Mouse (Mus musculus): ENCODE results near the gene Plcl1. TPM values are rescaled to one million over a fixed set of nuclear protein-coding genes. Genes with fewer than 3 reads are reported as not detected.

Gene Plcl1
- total and polyA plus RNA-seq, 3 experiments: not detected

GRCm38 (mm10) chr1:55446876-55447275, 41.2 kb downstream of the Plcl1 start:
- no peaks in the 10 kb centered on the region for H3K36me3 ChIP-seq (ENCODE audit: control insufficient read depth in 1 of 2, insufficient read depth in 2 of 2, low read length in 2 of 2)
- H3K9me3 ChIP-seq (replicated peaks; ENCODE audit: insufficient read depth, low read length): no peaks in the 10 kb centered on the region
- H3K9ac ChIP-seq (ENCODE audit: control insufficient read depth, low read depth, low read length, poor library complexity, severe bottlenecking): no peak overlapping the region
- no peaks in the 10 kb centered on the region for H3K79me2 ChIP-seq (ENCODE audit: control insufficient read depth, insufficient read depth, low read length, poor library complexity)
- H3K27ac ChIP-seq (ENCODE audit: control insufficient read depth, low read depth, low read length): no peak overlapping the region
- H3K4me3 ChIP-seq (ENCODE audit: control insufficient read depth in 1 of 2, insufficient read depth in 1 of 2, low read depth in 2 of 2, low read length in 2 of 2): no peak overlapping the region
- DNase-seq (ENCODE audit: low read depth, low spot score): no peak
- no peaks in the 10 kb centered on the region; a peak in 1 of 4 replicates for H3K27me3 ChIP-seq (ENCODE audit: control insufficient read depth in 1 of 2, insufficient read depth in 2 of 2, low read length in 2 of 2)
- no peak for TF ChIP-seq RAD21 (IDR thresholded peaks at IDR 0.05; ENCODE audit: low read depth, low read length)
- TF ChIP-seq MYB (IDR thresholded peaks at IDR 0.05; ENCODE audit: low read depth, low read length): no peak
- no peak for TF ChIP-seq JUND (IDR thresholded peaks at IDR 0.05; ENCODE audit: low read depth, low read length)
- H3K4me1 ChIP-seq (ENCODE audit: control insufficient read depth in 1 of 2, insufficient read depth in 2 of 2, low read length in 2 of 2): no peaks in the 10 kb centered on the region

- Histone ChIP-seq H3K36me3 (ENCODE audit: control insufficient read depth in 1 of 2, insufficient read depth in 2 of 2, low read length in 2 of 2) (no peaks in the 10 kb centered on the region), H3K9ac (ENCODE audit: control insufficient read depth, low read depth, low read length, poor library complexity, severe bottlenecking) (no peak overlapping the region), H3K27me3 (ENCODE audit: control insufficient read depth in 1 of 2, insufficient read depth in 2 of 2, low read length in 2 of 2) (no peaks in the 10 kb centered on the region; a peak in 1 of 4 replicates), H3K4me1 (ENCODE audit: control insufficient read depth in 1 of 2, insufficient read depth in 2 of 2, low read length in 2 of 2) (no peaks in the 10 kb centered on the region), H3K27ac (ENCODE audit: control insufficient read depth, low read depth, low read length) (no peak overlapping the region), H3K4me3 (ENCODE audit: control insufficient read depth in 1 of 2, insufficient read depth in 1 of 2, low read depth in 2 of 2, low read length in 2 of 2) (no peak overlapping the region), H3K79me2 (ENCODE audit: control insufficient read depth, insufficient read depth, low read length, poor library complexity) (no peaks in the 10 kb centered on the region), H3K9me3 (replicated peaks; ENCODE audit: insufficient read depth, low read length) (no peaks in the 10 kb centered on the region)
- TF ChIP-seq ETS1 (IDR thresholded peaks at IDR 0.05; ENCODE audit: low read depth, low read length) (no peak), POLR2A (IDR thresholded peaks at IDR 0.05; ENCODE audit: control insufficient read depth in 1 of 2, insufficient read depth in 1 of 2, low read depth in 1 of 2, low read length in 2 of 2, poor library complexity in 1 of 2) (no peak), USF2 (IDR thresholded peaks at IDR 0.05; ENCODE audit: borderline replicate concordance in 1 of 2, insufficient read depth in 1 of 2, low read depth in 1 of 2, low read length in 2 of 2) (no peak), CTCF (IDR thresholded peaks at IDR 0.05 in 2 of 3, conservative IDR thresholded peaks at IDR 0.05 in 1 of 3; ENCODE audit: control insufficient read depth in 1 of 3, insufficient read depth in 1 of 3, low read depth in 2 of 3, low read length in 3 of 3, poor library complexity in 1 of 3, severe bottlenecking in 1 of 3) (peak; percentile 12 to 47 (median 29); a peak in 4 of 6 replicates)
- DNase-seq (ENCODE audit: low read depth, low spot score): peak; percentile 19
Measured at GRCm38 (mm10) chr1:55447661-55448060, 41.9 kb downstream of the Plcl1 start.

DNA sequence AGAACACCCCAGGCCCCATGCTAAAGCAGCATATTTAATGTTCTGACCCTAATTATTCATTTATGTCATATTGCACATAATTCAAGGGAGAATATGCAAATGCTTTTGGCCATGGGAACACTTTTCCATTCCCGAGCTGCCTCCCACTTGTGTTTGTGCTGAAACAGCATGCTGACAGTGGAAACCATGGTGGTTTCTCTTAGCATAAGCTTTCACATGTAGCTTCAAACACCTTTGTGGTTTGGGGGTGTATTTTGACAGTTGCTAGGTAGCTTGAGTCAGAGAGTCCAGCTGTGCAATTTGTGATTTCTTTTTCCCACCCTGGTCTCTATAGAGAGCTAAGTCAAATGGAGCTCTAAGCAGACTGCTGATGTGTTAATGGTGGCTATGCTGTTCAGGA, 42.4 kb downstream of the Plcl1 start:
- no peak for TF ChIP-seq MYB (IDR thresholded peaks at IDR 0.05; ENCODE audit: low read depth, low read length)
- no peak for TF ChIP-seq KAT2A (conservative IDR thresholded peaks at IDR 0.05; ENCODE audit: low read depth, low read length)
- no peak for TF ChIP-seq E2F4 (IDR thresholded peaks at IDR 0.05; ENCODE audit: borderline replicate concordance, low read depth, low read length)
- TF ChIP-seq USF1 (IDR thresholded peaks at IDR 0.05; ENCODE audit: low read depth, low read length): no peak
- TF ChIP-seq CHD2 (IDR thresholded peaks at IDR 0.05; ENCODE audit: low read length): no peak
- TF ChIP-seq BHLHE40 (IDR thresholded peaks at IDR 0.05; ENCODE audit: borderline replicate concordance, low read depth, low read length): no peak
- TF ChIP-seq MEF2A (IDR thresholded peaks at IDR 0.05; ENCODE audit: extremely low read depth, insufficient replicate concordance, low read depth, low read length, poor library complexity, severe bottlenecking): no peak
- TF ChIP-seq ZC3H11A (IDR thresholded peaks at IDR 0.05; ENCODE audit: low read depth, low read length): no peak
- no peak for TF ChIP-seq RAD21 (IDR thresholded peaks at IDR 0.05; ENCODE audit: low read depth, low read length)
- TF ChIP-seq MXI1 (IDR thresholded peaks at IDR 0.05; ENCODE audit: low read depth, low read length): no peak
- TF ChIP-seq USF2 (IDR thresholded peaks at IDR 0.05; ENCODE audit: borderline replicate concordance in 1 of 2, insufficient read depth in 1 of 2, low read depth in 1 of 2, low read length in 2 of 2): no peak
- TF ChIP-seq RCOR1 (IDR thresholded peaks at IDR 0.05; ENCODE audit: low read depth, low read length): no peak
- TF ChIP-seq NELFE (IDR thresholded peaks at IDR 0.05; ENCODE audit: low read depth, low read length): no peak
- no peak for TF ChIP-seq POLR2AphosphoS2 (IDR thresholded peaks at IDR 0.05; ENCODE audit: low read length)
- no peak for TF ChIP-seq POLR2AphosphoS5 (IDR thresholded peaks at IDR 0.05; ENCODE audit: borderline replicate concordance, low read depth, low read length)
- TF ChIP-seq ETS1 (IDR thresholded peaks at IDR 0.05; ENCODE audit: low read depth, low read length): no peak
- no peak for TF ChIP-seq MAX (IDR thresholded peaks at IDR 0.05; ENCODE audit: low read length)
- no peak for TF ChIP-seq ZKSCAN1 (IDR thresholded peaks at IDR 0.05; ENCODE audit: low read depth, low read length)
- no peak for TF ChIP-seq HCFC1 (IDR thresholded peaks at IDR 0.05; ENCODE audit: low read depth, low read length)
- H3K36me3 ChIP-seq (ENCODE audit: control insufficient read depth in 1 of 2, insufficient read depth in 2 of 2, low read length in 2 of 2): no peaks in the 10 kb centered on the region
- no peaks in the 10 kb centered on the region for H3K79me2 ChIP-seq (ENCODE audit: control insufficient read depth, insufficient read depth, low read length, poor library complexity)
- no peak overlapping the region for H3K9ac ChIP-seq (ENCODE audit: control insufficient read depth, low read depth, low read length, poor library complexity, severe bottlenecking)
- no peaks in the 10 kb centered on the region for H3K4me1 ChIP-seq (ENCODE audit: control insufficient read depth in 1 of 2, insufficient read depth in 2 of 2, low read length in 2 of 2)
- H3K27me3 ChIP-seq (ENCODE audit: control insufficient read depth in 1 of 2, insufficient read depth in 2 of 2, low read length in 2 of 2): no peaks in the 10 kb centered on the region; a peak in 1 of 4 replicates
- DNase-seq (ENCODE audit: low read depth, low spot score): no peak
- no peak overlapping the region for H3K27ac ChIP-seq (ENCODE audit: control insufficient read depth, low read depth, low read length)
- no peak overlapping the region for H3K4me3 ChIP-seq (ENCODE audit: control insufficient read depth in 1 of 2, insufficient read depth in 1 of 2, low read depth in 2 of 2, low read length in 2 of 2)
- no peaks in the 10 kb centered on the region for H3K9me3 ChIP-seq (replicated peaks; ENCODE audit: insufficient read depth, low read length)

Measured in MEL (cell line).